Mouse (Mus musculus) lung, postnatal 25 days (tissue): ENCODE data around the gene Fgd6.
A peak's percentile ranks its signal among the peaks of the same experiment; 100 is the strongest.

Experiments used
- DNase-seq: peaks from one replicate; pipeline ENCODE4 v3.0.0; 2022; ENCODE audit warnings: low spot score

Fgd6 gene

DNA sequence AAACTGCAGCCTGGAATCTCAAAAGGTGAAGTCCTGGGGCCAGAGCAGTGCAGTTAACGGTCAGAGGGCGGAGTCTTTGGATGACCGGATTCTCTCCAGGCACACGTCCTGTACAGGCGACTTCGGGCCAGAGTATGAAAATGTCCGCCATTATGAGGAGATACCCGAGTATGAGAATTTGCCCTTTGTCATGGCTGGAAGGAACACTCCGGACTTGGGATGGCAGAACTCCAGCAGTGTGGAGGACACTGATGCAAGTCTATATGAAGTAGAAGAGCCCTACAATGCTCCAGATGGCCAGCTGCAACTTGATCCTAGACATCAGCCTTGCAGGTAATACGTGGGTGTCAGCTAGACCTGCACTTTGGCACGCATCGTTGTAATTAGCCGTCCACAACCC lies 9.5 kb downstream of the Fgd6 start:
- DNase-seq = no peak

DNA sequence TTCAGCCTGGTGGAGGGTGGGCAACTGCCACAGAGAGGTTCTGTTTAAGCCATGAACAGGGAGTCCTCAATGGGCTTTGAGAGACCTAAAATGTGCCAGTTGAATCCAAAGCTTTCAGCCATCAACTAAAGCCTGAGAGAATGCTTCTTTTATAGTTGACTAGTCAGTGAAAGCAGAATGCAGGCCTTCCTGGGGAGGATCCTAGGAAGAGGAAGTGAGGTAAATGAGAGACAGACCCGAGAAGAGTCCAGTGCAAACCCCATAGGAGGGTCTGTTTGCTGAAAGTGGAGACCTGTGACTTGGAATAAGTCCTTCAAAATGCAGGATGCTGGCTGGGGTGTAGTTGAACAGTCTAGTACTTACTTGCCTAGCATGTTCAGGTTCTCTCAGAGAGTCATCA lies 11.2 kb downstream of the Fgd6 start:
- no peak for DNase-seq

DNA sequence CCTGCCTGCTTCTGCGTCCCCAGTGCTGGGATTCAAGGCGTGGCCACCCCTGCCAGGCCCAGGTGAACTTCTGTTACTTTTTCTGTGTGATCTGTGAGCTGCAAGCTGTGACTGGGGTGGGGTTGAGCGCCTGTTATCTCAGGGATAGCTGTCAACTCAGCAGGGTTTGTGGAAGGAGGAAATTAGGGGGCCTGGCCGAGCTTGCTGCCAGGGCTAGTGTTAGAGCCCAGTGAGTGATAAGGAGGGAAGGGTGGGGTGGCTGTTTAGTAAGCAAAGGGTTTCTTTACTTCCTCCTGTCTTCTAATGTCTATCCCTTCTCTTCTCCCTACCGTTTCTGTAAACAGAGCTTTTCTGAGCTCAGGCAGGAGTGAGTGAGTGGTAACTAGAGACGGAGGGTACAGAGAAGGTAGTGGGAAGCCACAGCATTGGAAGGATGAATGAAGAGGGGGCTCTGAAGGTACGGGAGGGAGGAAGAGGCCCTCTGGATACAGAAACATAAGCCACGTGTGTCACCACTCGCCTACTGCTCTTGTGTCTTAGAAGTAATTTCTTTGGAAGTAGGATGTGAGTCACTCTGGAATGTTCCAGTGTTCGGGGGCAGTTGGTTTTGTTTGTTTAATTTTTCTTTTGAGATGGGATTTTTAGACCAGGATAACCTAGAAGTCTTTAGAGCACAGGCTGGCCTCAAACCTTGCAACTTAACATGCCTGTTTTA lies 12.2 kb downstream of the Fgd6 start:
- no peak for DNase-seq

DNA sequence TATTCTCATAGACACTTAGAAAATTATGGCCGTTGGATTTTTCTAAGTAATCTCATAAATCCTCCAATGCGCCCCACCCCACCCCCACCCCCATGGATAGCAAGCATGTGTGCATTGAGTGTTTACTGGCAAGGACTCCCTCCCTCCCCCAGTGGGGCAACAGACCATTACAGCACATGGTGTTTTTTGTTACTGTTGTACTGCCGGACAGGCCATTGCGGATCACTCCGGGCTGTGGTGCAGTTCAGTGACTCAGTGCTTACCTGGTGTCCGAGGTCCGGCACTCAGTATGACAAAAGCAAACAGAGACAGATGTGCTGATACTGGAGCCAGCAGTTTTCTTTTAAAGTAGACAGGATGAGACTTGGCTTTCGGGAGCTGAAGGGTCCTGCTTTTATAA lies 13.3 kb downstream of the Fgd6 start:
- no peak for DNase-seq

DNA sequence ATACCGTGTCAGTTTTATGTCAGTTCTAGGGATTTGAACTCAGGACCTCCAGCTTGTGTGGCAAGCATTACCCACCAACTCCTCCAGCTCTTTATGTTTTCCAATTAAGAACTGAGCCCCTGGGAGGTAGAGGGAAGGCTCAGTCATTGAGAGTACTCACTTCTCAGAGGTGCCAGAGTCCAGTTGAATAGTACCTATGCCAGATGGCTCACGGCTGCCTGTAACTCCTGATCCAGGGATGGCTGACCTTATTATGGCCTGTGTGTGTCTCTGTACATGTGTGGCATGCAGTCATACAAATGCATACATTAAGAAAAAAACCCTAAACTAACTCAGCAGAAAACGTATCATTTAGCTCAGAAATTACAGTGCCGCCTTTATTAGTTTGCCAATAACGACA lies 14.9 kb downstream of the Fgd6 start:
- DNase-seq = no peak

DNA sequence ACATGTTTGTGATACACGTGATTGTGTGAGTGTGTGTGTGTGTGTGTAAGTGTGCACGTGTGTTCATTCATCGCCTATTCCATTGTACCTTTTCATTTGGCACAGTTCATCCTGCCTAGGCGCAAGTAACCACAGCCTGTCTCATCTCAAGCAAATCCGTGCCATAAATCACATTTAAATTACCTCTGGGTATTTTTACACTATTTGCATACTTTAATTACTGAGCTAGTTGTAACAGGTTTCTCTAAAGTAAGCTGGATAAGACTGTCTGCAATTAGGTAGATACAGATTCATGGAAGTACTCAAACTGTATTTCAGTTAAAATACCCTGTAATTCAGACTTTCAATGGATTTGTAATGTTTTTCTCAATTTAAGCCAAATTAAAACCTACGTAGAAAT lies 20.7 kb downstream of the Fgd6 start:
- no peak for DNase-seq

DNA sequence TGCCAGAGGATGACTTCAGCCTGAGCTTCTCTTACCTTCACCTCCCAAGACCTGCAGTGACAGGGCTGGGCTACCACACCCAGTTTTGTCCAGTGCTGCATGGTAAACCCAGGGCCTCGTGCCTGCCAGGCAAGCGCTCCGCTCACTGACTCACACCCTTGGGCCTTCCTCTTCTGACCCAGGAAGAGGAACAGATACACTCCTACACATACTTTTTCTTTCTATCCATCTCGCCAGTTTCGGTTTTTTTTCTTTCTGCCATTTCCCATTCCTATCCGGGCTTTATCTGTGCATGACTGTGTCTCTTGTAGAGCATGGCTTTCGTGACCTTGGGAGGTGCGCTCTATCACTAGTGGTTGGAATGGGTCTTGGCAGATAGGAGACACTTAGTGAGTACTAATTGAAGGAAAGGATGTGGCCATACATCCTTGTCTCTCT lies 23.8 kb downstream of the Fgd6 start:
- DNase-seq = no peak

DNA sequence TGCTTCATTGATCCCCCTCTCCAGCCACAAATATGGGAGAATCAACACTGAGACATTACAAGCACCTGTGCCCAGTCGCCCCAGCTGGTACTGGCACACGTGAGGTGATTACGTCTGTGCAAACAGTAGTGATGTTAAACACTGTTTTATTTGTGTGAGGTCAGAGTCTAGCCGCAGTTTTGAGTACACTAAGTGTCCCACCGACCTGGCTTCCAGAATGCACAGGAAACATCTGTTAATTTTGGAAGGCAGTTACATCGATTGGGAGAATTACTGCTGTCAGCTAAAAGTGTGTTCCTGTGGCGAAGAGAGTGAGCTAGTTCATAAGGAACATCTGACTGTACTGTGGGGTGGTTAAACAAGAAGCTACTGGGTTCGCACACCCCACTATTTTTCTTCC lies 24.4 kb downstream of the Fgd6 start:
- DNase-seq = no peak

DNA sequence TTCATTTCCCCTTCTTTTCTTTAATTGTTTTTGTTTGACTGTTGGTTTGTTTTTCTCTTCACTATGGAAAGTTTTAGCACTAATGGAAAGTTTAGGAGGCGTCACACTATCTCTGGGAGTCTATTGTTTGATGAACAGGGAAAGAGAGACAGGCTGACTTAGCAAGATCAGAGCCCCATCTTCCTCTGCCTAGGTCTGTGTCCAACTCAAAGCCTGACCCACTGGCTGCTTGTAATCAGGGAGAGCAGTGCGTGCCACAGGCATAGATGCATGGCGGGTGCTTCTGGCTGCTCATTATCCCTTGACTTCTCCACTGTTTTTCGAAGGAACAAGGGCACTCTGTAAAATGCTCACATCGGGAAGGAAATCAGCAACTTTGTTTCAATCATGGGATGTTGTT lies 26.6 kb downstream of the Fgd6 start:
- DNase-seq = no peak

DNA sequence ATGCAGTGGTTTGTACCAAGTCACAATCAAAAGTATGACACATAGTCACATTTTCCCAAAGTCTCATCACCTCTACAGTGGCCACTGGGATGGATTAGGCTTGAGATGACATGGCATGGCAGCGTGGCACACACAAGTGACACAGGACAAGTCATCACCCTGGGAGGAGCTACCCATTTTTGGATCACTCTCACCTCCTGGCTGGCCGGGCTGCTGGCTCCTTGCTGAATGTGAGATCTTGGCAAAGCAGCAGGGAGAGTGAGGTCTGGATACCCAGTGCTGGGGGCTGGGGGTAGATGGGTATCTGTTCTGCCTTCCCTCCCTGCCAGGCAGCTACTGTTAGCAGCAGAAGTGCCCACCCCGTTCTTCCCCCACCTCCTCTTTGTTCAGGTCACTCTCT lies 31.1 kb downstream of the Fgd6 start:
- no peak for DNase-seq

DNA sequence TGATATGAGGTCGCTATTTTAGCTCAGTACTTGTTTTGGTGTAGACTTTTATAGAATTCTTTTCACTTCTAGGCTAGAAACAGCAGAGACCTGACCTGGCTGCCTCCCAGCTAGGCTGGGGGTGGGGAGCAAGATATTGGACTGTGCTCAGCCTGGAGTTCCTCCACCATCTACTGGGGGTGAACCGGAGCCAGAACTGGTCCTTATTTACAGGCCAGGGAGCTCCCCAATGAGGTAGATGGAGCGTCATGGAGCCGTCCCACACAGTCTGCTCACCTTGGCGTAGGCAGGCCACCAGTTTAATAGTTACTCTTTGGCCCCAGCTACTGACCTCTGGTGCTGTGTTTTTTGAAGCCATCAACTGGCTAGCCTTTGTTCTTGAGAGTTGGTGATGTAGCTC lies 32.9 kb downstream of the Fgd6 start:
- no peak for DNase-seq

DNA sequence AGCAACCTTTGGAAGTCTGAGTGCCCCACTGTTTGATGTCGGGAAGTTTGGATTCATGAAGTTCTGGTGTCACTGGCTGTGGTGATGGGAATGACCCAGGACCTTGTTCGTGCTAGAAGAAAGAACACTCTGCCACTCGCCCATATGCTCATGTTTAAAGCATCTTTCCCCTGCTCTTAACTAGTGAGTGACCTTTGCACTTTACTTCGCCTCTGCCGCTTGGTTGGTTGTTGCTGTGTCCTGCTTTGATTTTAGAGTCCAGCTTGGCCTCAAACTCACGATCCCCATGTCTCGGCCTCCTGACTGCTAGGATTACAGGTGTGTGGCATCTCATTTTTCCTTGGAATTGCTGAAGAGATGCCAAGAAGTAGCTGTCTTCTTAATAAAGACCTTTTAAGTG lies 35.8 kb downstream of the Fgd6 start:
- no peak for DNase-seq

DNA sequence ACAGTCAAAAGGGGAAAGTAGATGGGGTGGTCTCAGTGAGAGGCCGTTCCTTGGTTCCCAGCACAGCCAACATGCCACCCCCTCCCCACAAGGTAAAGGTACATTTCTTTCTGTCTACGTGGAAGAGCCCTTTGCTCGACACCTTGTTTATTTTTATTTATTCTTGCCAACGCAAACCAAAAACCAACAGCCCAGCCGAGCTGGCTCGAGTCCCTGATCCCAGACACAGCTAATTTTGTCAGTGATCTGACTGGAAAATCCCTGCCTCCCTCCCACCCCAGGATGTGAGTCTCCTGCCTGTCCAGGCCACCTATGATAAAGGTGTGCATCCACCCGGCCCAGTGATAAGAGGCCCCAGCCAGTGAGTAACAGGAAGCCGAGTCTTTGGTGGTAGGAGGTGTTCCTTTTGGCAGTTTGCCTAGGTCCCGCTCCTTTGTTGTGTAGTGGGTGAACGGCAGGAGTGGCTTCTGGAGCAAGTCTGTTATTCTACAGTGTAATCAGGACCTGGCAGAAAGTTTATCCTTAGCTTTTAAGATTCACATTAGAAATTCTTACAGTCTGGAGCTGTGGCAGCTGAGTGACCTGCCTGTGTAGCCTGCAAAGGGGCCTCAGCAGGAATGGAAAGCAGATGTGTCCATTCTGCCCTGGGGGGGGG lies 36.6 kb downstream of the Fgd6 start:
- DNase-seq = peak; percentile 64

DNA sequence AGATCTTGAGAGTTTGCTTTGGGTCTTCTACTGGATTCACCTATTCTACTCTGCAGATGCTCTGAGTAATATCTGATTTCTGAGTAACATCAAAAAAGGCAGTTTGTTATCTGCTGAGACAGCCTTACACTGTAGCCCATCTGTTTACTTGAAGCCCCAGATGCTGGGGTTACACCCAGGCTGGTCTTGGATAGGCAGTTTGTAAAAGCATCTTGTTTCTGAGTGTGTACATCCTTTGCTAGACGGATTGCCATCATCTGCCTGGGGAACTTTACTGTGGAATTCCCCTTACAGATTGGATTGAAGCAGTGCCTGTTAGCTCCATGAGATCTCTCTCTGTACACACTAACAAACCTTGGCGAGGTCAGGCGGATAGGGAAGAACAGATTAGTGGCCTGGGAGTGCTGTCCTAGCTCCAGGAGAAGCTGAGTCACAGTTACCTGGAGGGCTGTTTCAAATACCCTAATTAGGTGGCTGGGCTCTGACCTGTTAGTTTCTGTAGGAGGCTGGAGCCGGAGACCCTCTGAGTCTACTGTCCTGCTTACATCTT lies 37.2 kb downstream of the Fgd6 start:
- DNase-seq = no peak

DNA sequence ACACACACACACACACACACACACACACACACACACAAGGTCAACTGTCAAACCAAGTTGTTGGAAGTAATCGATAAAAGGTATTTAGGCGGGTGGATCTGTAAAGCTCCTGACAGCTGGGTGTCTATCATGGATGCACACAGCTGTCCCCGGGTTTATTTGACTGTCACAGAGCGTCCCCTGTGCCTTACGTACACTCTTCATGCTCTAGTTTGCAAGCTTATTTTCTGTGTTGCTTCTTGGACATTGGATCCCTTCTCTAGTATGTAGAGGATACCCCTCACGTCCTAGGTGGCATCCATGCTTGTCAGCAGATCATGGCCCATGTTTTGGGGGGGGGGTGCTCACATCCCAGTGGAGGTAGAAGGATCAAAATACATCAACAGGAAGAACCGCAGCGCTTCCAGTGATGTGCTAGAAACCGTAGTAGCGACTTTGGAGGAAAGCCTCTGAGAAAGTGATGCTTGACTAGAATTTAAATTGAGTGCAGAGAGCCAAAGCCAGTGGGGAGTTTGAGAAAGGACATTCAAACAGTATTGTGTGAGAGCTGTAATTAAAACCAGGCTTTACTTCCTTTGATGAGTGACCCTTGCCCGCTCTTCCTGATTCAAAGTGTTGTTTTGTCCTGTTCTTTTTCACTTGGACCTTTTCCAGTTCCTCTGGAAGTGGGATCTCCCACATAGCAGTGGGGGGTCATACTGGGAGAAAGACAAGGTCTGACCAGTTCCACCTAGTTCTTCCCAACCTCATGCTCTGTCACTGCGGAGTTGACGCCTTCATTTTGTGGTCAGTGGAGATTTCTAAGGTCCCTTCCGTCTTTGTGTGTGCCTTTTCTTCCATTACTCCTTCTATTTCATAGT lies 41.4 kb downstream of the Fgd6 start:
- DNase-seq = no peak

DNA sequence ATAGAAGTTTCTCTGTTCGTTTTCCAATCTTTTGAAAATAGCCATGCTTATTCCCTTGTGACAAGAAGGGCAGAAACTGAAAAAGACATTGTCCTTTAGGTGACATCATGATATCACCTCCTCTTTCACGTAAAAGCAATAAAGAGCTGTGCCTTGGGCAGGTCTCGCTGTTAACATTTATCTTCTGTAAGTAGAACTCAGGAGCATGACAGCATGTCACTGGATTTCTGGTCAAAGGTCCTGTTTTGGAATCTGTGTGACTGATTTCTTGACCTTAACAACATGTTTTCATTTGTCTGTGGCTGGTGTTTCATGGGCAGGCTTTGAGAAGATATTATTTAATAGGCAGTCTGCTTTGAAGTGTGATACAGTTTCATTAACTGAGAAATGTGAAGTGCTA lies 44.9 kb downstream of the Fgd6 start:
- no peak for DNase-seq

DNA sequence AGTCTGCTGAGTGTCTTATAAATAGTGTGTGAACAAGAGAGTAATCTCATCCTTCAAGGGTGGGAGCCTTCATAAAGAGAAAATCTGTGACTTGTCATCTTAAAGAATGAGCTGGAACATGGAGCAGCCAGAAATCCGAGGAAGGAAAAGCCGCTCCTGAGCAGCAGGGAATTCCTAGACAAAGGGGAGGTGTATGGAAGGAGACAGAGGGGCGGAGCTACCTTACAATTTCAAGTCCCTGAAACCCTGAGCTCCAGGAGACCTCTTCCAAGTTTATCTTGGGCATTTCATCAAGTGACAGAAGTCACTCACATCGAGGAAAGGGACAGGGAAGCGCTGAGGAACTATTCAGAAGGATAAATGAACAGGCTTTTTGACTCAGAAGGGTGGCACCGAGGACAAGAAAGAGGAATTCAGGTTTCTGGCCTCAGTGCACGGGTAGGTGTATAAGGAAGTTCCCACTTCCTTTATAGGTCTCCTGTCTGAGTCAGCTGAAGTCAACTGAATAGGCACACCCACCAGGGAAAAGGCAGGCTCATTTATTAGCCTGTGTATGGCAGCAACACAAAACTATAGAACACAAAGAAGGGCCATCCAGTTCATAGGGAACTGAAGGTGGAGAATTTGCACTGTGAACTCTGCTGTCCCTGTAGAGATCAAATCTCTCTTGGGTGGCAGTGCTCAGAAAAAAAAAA lies 46.4 kb downstream of the Fgd6 start:
- DNase-seq = no peak

DNA sequence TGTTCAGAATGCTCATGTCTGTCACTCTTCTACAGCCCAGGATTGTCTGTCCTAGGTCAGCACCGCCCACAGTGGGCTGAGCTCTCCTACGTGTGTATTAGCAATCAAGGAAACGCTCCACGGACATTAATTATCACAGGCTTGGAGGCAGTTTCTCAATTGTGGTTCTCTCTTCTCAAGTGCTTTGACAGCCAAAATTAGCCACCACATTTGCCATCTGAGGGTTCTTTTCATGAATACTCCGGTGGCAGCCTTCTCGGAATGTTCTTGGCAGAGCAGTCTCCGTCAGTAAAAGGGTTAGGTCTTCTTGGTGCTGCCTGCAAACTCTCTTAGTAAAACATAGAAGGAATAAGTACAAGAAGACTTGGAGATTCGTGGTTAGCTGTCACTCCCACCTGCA lies 50.5 kb downstream of the Fgd6 start:
- DNase-seq = no peak

DNA sequence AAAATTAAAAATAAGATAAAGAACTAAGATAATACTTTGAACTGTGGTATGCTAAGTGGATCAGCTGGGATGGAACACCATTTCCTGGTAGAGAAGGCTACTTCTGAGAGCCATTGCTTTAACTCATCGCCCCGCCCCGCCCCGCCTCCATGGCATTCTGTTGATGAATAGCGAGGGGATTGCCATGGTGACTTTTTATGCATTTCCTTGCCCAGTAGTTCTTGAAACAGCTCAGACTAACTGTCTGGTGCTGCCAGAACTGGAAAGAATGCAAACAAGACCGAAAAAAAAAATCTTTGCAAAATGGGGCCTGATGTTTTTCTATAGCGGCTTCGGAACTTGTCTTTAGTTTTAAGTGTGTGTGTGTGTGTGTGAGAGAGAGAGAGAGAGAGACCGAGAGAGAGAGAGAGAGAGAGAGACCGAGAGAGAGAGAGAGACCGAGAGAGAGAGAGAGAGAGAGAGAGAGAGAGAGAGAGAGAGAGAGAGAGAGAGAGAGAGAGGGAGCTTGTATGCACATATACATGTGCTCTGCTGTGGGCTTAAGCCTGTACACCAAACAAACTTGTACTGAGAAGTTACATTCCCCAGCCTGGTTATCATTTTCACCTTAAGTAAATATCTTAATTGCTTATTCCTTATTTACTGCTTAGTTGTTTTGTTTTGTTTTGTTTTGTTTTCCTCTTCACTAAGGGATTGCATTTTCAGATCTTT lies 51.7 kb downstream of the Fgd6 start:
- DNase-seq = peak; percentile 51

DNA sequence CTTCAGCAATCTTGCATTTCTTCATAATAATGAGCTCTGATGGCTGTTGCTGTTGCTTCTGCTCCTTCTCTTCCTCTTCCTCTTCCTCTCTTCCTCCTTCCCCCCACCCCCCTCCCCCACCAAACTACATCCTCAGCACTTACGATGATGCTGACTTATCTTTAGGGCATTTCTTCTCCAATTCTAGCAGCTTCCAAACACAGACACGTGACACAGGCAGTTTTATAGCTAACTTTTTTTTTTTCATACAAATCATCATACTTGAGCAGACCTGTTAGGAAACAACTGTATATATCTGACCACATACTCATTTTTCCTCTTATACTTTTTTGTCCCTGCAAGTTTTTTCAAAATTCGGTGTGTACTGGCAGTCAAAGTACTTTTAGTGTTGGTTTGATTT lies 54.2 kb downstream of the Fgd6 start:
- no peak for DNase-seq

DNA sequence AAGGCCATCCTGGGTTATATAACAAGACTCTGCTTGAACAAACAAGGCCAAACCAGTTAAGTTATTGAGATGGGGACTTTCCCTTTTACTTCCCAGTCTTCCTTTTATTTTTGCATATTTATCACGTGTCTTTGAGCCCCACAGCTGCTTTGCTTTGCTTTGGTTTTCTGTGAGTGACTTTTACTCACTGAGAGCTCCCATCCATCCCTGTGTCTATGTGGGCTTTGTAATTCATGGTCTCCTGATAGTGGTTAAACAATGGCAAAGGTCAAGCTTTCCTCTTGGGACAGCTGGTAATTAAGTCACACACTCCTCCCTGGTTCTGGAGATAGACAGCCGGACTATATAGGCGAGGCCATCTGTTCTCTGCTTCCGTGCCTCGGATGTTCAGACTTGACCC lies 57.7 kb downstream of the Fgd6 start:
- DNase-seq = no peak
